Mouse (Mus musculus) ES-E14 (cell line): ENCODE results near the gene Gprc5d.

Experiments used
- CHD2 ChIP-seq: IDR thresholded peaks from 2 replicates; pipeline ENCODE4 v1.6.1; 2014; ENCODE audit warnings: mild to moderate bottlenecking, low read depth, low read length, inconsistent platforms
- MAFK ChIP-seq: IDR thresholded peaks from 2 replicates; pipeline ENCODE4 v1.6.1; 2014; ENCODE audit warnings: mild to moderate bottlenecking, low read depth, low read length, inconsistent platforms; ENCODE audit not compliant: insufficient read depth

- TF ChIP-seq CHD2 = no peak
- no peak for TF ChIP-seq MAFK
These were observed 32.2 kb upstream of the Gprc5d start for GRCm38 (mm10) chr6:135150311-135150710.
